Mouse (Mus musculus): ENCODE results near the gene 3110082I17Rik. TPM values are rescaled to one million over a fixed set of nuclear protein-coding genes. Genes with fewer than 3 reads are reported as not detected.

The 3110082I17Rik gene
- 0.40 TPM for polyA plus RNA-seq (2014; fragmentation: Illumina TruSeq; extraction: RNeasy Lipid Tissue Mini Kit (QIAGEN cat#74804); ENCODE audit: low read depth, low replicate concordance)

DNA sequence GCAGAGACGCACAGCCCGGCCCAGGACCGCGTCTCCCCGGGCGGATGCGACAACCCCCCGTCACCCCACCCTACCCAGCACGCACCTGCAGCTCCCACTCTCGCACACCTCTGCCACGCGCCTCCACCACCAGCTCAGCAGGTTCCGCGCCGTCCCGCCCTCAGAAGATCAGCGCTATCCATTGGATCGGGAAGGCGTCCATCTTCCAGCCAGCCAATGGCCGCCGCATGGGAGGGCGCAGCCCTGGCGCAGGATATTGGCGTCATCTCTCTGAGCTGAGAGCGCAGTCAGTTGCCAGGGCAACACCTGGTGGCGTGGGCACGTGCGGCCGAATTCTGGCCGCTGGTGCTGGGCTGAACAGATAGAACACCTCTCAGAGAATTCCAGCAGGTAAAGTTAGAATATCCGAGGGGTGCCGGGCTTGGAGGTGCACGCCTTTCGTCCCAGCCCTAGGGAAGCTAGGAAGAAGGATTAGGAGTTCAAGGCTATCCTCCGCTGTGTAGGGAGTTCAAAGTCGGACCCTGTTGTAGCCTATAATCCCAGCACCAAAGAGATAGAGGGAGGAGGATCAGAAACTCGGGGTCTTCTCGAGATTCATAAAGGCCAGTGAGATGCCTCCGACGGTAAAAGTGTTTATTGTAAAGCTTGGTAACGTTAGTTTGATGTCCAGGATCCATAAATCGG, at the start of gene 3110082I17Rik:
3110082I17Rik (minus strand) TSS at position 144 of the 684 bp plus-strand sequence.

DNA sequence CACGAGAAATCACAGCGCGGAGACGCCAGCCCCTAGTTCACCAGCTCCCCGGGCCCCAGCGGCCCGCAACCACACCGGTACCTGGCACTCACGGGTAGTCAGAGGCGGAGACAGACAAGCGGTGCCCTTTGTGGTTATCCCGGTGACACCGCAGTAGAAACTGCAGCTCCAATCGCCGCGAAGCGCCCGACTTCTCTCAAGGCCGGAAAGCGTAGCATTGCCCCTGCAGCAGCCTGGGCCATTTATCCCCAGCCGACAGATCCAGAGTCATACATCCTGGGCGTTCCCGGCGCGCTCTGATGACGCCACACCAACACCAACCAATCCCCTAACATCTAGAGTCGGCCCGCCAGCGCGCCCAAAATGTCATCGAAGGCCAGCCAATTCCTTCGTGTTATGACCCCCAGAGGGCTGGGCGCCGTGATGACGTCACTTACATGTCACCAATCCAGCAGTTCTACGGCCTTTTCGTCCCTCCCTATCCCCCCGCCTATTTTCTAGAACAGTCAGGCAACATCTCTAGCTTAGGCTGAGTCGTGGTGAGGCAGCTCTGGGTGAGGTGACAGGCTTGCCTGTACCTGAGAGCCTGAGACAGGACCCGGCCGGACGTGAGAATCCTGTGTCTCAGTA, 24.0 kb upstream of the 3110082I17Rik start, which contains the start of gene Zfand2a:
Zfand2a (minus strand) TSS at position 365 of the 630 bp plus-strand sequence.

DNA sequence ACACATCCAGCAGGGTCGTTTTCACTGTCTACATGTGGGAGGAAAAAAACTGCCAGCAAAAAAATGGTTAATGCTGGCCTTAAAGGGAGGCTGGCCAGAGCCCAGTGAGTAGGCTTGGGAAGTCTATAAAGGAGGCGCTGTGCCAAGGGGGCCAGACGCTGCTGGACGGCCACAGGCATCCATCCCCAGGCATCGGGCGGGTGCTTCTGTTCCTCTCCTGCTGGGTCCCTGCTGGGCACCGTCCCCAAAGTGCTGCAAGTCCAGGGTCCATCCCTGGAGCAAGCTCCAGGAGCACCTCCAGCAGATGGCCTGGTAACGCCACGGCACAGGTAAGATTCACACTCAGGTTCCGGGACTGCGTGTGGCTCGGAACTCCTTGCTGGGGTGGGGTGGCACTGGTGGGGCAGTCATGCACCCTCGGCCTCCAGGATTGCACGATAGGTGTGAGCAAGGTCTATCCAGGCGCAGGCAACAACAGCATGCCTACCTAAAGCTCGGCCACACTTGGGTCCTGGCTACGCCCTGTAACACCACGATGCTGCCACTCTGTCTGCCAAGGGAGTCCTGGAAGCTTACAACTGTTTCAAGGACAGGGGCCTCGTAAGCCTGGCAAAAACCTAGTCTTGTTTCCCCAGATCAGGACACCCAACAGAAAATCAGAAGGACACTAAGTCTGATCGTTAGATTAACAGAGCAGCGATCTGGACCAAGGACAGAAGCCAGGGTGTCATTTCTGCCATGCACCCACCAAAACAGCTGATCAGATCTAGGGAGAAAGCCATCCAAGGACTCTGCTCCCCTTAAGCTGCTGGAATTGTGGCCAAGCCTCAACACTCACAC, 37.1 kb downstream of the 3110082I17Rik start, which contains the start of gene Gper1:
Gper1 (plus strand) TSS at position 126 of the 840 bp plus-strand sequence.

DNA sequence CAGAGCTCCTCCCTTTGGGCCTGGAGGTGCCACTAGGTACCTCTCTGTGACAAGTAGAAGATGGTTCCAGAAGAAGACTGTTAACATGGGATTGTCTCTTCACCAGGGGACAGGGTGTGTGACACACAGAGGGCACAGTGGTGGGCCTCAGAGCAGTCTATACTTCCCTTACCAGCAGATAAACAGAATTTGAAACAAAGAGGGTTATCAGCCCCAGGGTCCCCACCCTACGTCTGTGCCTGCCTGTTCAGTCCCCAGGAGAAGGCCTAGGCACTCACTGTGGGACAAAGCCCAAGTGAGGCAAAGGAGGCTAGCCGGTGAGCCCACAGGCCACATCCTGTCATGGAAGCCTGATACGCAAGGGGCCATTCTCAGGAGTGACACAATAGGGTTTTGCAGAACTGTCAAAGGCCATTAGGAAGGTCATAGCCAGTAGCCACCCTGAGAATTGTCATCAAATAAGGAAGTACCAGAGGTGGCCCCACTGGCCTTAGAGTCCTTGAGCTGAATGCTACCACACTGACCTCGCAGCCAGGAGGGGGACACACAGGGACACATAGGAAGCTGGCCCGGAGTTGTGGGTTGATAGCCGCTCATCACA, 55.4 kb downstream of the 3110082I17Rik start, which contains the start of gene C130050O18Rik:
C130050O18Rik (plus strand) TSS at position 480 of the 601 bp plus-strand sequence.

DNA sequence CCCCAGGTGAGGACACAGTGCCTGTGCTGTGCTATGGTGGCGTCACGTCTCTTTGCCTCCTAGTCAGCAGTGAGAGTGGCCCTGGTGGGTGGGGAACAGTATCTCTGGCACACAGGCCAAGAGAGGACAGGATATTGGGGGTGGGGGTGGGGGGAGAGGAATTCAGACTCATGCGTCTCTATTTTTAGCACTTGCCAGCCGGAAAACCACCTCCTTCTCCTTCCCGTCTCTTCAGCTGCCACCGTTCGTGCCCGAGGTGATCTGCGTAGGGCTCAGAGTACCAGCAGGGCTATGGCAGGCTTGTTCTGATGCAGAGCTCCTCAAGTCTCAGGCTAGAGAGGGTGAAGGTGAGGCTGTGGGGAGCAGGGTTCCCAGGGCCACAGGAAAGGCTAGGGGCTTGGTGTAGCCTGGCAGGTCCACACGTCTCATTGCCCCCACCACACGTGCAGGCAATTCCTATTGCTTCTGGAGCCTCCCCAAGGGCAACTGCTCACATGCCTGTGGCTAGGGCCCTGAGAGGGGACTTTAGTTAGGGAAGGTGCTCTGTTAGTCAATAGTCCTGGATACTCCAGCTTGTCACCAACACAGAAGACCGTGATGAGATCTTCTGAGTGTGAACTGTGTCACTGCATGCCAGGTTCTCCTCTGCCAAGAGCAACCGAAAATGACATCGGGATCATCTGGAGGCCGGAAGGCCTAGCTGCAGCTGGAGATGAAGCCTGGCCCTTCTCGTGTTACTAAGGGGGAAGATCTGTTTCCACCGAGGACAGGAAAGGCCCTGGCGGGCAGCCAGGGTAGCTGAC, 82.7 kb downstream of the 3110082I17Rik start, which contains the start of gene Gpr146:
Gpr146 (plus strand) TSS at position 230 of the 803 bp plus-strand sequence.

DNA sequence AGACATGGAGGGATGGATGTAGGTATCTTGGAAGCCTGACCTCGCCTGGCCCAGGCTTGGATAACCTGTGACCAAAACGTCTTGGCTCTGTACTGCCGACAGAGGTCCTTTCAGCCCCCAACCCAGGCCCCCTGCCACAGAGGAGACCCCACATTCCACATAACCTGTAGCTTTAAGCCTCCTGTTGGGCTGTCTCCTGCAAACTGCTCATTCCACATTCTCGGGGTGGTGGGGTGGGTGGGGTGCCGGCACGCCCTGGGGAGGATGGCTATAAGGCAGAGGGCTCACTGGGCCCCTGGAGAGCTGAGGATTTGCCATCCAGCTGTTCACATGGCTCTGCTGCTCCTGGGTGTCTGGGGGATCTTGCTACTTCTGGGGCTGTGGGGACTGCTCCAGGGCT, 108.0 kb downstream of the 3110082I17Rik start, which contains the start of gene Cyp2w1:
Cyp2w1 (plus strand) TSS at position 301 of the 400 bp plus-strand sequence.

DNA sequence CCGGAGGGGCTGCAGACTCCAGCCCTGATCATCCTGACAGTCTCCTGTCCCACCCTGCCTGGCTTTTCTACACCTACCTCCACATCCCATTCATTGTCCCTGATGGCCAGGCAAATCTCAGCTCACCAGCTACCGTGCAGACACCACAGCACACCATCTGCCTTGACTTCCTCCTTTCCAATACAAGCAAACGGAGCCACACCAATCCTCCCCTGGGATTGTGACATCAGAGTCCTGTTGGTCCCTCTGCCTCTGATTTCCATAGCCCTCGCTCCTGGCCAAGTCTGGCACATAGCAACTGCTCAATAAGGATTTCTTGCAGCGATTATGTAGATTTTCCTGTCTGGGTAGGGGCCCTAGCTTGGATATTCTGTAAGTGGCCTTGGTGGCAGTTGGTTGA, 109.2 kb downstream of the 3110082I17Rik start, which contains the start of gene Cox19:
Cox19 (minus strand) TSS at position 285 of the 400 bp plus-strand sequence.

DNA sequence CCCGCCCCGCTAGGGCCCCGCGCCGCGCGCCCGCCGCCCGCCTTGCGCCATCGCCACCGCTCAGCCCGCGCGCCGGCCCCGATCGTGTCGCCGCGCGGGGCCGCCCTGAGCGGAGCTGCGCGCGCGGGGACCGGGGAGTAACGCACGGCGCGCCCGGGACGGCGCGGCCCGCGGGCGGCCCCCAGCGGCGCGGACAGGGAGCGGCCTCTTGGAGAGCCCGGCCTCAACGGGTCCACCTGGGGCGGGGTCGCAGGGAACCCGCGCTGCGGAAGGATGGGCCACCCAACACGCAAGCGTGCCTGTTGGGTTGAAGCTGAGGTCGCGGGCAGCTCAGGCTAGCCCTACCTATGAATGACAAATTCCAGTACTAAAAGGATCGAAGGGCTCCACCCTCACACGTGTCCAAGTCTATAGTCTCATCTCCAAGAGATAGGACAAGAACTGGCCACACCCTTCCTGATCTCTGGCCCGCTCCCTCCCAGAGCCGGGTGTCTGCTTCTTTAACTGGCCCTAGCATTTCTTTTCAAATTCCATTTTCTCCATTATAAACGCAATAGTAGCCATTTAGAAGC, 134.8 kb downstream of the 3110082I17Rik start, which contains the start of gene Adap1:
Adap1 (minus strand) TSS at position 228 of the 572 bp plus-strand sequence.

Other genes with a start within 250 kb of the 3110082I17Rik start
- gene Get4, start 208.2 kb downstream of the 3110082I17Rik start, polyA plus RNA-seq (2014; fragmentation: Illumina TruSeq; extraction: RNeasy Lipid Tissue Mini Kit (QIAGEN cat#74804); ENCODE audit: low read depth, low replicate concordance): 5.6 TPM
- not detected for gene Adap1, start 134.9 kb downstream of the 3110082I17Rik start, polyA plus RNA-seq (2014; fragmentation: Illumina TruSeq; extraction: RNeasy Lipid Tissue Mini Kit (QIAGEN cat#74804); ENCODE audit: low read depth, low replicate concordance)
- 18.6 TPM for gene Cox19, start 109.1 kb downstream of the 3110082I17Rik start, polyA plus RNA-seq (2014; fragmentation: Illumina TruSeq; extraction: RNeasy Lipid Tissue Mini Kit (QIAGEN cat#74804); ENCODE audit: low read depth, low replicate concordance)
- not detected for gene Cyp2w1, start 107.9 kb downstream of the 3110082I17Rik start, polyA plus RNA-seq (2014; fragmentation: Illumina TruSeq; extraction: RNeasy Lipid Tissue Mini Kit (QIAGEN cat#74804); ENCODE audit: low read depth, low replicate concordance)
- gene Gpr146, start 82.8 kb downstream of the 3110082I17Rik start, polyA plus RNA-seq (2014; fragmentation: Illumina TruSeq; extraction: RNeasy Lipid Tissue Mini Kit (QIAGEN cat#74804); ENCODE audit: low read depth, low replicate concordance): 8.6 TPM
- not detected for gene C130050O18Rik, start 55.2 kb downstream of the 3110082I17Rik start, polyA plus RNA-seq (2014; fragmentation: Illumina TruSeq; extraction: RNeasy Lipid Tissue Mini Kit (QIAGEN cat#74804); ENCODE audit: low read depth, low replicate concordance)
- not detected for gene Gper1, start 37.4 kb downstream of the 3110082I17Rik start, polyA plus RNA-seq (2014; fragmentation: Illumina TruSeq; extraction: RNeasy Lipid Tissue Mini Kit (QIAGEN cat#74804); ENCODE audit: low read depth, low replicate concordance)
- 6.6 TPM for gene Zfand2a, start 24.0 kb upstream of the 3110082I17Rik start, polyA plus RNA-seq (2014; fragmentation: Illumina TruSeq; extraction: RNeasy Lipid Tissue Mini Kit (QIAGEN cat#74804); ENCODE audit: low read depth, low replicate concordance)
- not detected for gene Uncx, start 83.0 kb upstream of the 3110082I17Rik start, polyA plus RNA-seq (2014; fragmentation: Illumina TruSeq; extraction: RNeasy Lipid Tissue Mini Kit (QIAGEN cat#74804); ENCODE audit: low read depth, low replicate concordance)

Measured in kidney, adult 10 weeks (tissue).